Mouse (Mus musculus) ovary, adult 2 months (tissue): ENCODE data around the gene Zfp60. TPM values are rescaled to one million over a fixed set of nuclear protein-coding genes. Genes with fewer than 3 reads are reported as not detected.

Source experiments
- polyA plus RNA-seq: library from polyadenylated mRNA; depleted of rRNA; stranded (reverse); fragments of >200 nt; gene quantifications from 2 replicates; pipeline ENCODE4 v1.2.3, GENCODE M21; 2012; rRNA removed

Gene Zfp60
- 1.6 and 2.0 TPM in 2 replicates for polyA plus RNA-seq

DNA sequence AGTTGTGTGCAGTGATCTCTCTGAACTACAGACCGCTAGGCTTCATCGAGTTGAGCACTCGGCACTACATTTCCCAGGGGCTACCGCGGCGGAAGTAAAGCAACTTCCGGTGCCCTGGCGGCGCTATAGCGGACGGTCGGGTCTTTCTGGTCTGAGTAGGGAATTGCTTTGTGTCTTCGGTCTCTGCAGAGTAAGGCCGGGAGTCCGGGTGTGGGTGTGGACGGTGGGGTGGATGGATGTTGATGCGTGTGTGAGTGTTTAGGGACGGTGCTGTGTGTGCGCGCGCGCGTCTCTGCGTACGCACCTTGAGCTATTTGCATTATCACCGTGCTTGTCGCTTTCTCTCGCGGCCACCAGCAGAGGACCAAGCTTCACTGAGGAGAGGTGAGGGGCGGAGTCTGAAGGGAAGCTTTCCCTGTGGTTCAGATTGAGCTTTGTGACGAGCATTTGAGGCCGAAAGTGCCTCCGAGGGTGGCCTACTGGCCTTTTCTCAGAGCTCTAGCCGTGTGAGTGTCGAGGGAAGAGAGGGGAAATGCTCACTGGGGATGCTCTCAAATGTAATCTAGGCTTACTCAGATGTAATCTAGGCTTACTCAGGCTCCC lies at the start of gene Zfp60:
TSS of gene Zfp60 (plus strand) at position 109 of the 603 bp plus-strand sequence.

DNA sequence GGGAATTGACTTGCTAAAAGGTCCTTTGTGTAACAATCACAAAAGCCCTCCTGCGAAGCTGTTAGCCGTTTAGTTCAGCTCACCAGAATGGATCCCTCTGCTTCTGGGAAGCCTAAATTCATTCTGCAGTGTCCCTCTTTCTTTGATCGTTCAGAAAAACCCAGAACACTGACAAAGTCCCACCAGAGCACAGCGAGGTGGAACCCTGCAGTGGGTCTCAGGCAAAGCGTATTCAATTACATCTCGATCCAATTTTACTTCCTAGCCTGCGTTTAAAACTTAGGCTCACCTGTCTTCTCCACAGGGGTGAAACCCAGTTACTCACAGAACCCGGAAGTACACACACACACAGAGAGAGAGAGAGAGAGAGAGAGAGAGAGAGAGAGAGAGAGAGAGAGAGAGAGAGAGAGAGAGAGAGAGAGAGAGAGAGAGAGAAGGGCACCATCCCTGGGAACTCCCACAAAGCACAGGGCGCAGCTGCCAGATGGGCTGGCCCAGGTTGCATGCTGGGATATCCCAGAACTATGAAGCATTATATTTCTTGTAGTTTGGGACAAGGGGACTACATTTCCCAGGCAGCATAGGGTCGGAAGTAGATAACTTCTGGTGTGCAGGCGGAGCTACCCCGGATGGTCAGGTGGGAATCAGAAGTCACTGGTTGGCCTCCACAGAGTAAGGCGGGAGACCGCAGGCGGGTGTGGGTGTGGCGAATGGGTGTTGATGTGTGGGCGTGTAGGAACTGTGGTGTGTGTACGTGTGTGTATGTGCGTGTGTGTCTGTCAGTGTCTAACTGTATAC lies 42.2 kb upstream of the Zfp60 start, which contains the start of gene Zfp607b:
TSS of gene Zfp607b (plus strand) at position 526 of the 798 bp plus-strand sequence.

Other genes with a start within 250 kb of the Zfp60 start
- 51.6 and 54.1 TPM in 2 replicates for gene Sertad1, start 244.5 kb upstream of the Zfp60 start, polyA plus RNA-seq
- gene Prx, start 232.1 kb upstream of the Zfp60 start, polyA plus RNA-seq, result 3.2 and 3.5 TPM in 2 replicates
- 2.8 and 2.9 TPM in 2 replicates for gene Hipk4, start 208.1 kb upstream of the Zfp60 start, polyA plus RNA-seq
- gene Pld3, start 178.2 kb upstream of the Zfp60 start, polyA plus RNA-seq, result 235 and 281 TPM in 2 replicates
- 40.4 and 41.2 TPM in 2 replicates for gene 2310022A10Rik, start 178.2 kb upstream of the Zfp60 start, polyA plus RNA-seq
- gene Akt2, start 139.8 kb upstream of the Zfp60 start, polyA plus RNA-seq, result 111 and 122 TPM in 2 replicates
- gene Ttc9b, start 77.5 kb upstream of the Zfp60 start, polyA plus RNA-seq, result not detected in 2 replicates
- 54.5 and 69.7 TPM in 2 replicates for gene Map3k10, start 56.8 kb upstream of the Zfp60 start, polyA plus RNA-seq
- gene Zfp607b, start 42.0 kb upstream of the Zfp60 start, polyA plus RNA-seq, result 0.47 and 0.76 TPM in 2 replicates
- 0.33 and 0.41 TPM in 2 replicates for gene Zfp626, start 75.8 kb downstream of the Zfp60 start, polyA plus RNA-seq
- 0.43 and 0.58 TPM in 2 replicates for gene Zfp59, start 107.2 kb downstream of the Zfp60 start, polyA plus RNA-seq
- 0.30 and 0.33 TPM in 2 replicates for gene Zfp607a, start 126.1 kb downstream of the Zfp60 start, polyA plus RNA-seq
- 1.3 and 1.5 TPM in 2 replicates for gene Zfp974, start 198.1 kb downstream of the Zfp60 start, polyA plus RNA-seq
- gene Zfp780b, start 247.8 kb downstream of the Zfp60 start, polyA plus RNA-seq, result 1.0 and 1.4 TPM in 2 replicates